Mouse (Mus musculus): ENCODE data around the gene Sgcd.
"Not testable (repeated sequence)": the region's sequence is repeated elsewhere in the genome, so short reads cannot be mapped to it uniquely, and the experiment has no call there.

The Sgcd gene

DNA sequence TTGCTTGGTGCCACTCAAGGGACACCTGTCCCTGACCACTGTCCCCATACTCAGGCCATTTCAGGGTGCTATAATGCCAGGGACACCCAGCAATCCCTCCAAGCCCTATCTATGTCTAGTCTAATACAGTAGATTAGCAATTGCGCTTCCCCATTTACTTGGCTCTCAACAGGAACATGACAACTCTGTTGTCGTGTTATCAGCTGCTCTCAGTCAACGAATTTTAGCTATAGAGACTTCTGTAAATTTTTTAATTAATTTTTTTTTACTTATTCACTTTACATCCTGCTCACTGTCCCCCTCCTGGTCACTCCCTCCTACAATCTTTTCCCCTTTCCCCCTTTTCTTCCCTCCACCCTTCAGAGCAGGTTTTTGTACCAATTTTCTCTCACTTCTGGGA lies 542.4 kb downstream of the Sgcd start:
- no peak for DNase-seq

DNA sequence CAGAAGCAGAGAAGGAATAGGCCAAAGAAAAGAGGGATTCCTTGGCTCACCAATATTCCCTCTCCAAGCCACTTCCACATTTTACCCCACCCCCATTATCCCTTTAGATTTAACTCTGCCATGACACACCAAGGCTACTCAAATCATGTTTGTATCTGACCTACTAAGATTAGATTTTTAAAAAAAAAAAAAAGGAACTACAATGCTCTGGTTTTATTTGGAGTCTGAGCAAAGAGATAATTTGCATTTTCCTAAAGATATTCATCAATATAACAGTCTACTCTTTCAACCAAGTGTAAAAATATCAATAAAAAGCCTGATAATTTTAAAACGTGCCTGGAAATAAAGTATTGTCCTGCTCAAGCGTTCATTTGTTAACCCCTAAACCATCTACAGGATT lies 543.1 kb downstream of the Sgcd start:
- no peak for DNase-seq

DNA sequence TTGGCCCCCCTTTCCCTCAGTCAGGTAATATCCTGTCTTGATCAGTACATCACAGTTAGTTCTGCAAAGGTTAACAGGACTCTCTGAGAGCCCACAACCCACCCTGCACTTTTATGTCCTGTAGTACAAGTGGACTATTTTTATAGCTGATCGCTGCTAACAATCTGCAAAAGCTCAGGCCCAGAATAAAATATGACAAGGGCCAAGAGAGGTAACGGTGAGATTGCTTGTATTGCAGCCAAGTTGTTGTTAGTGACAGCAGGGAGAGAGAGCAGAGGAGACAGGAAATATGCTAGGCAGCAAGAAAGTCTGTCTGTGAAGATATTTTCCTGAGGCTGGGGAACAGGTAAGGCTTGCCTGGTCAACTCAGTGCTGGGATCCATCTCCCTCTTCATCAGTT lies 546.5 kb downstream of the Sgcd start:
- no peak for DNase-seq

DNA sequence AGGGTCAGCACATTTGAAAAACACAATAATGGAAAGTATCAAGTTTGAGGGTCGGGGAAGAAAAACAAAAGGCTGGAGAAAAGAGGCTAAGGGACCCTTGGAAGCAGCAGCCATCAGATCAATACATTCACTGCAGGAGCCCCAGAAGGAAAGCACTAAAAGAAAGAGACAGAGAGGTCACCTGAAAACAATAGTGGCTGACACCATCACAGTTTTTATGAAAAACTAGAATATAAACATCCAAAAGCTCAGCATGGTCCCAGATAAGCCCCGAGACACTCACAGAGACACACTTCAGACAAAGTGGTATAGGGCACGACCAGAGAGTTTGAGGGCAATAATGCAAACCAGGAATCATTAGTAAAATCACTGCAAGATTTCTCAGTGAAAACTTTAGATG lies 589.2 kb downstream of the Sgcd start:
- no peak for DNase-seq

DNA sequence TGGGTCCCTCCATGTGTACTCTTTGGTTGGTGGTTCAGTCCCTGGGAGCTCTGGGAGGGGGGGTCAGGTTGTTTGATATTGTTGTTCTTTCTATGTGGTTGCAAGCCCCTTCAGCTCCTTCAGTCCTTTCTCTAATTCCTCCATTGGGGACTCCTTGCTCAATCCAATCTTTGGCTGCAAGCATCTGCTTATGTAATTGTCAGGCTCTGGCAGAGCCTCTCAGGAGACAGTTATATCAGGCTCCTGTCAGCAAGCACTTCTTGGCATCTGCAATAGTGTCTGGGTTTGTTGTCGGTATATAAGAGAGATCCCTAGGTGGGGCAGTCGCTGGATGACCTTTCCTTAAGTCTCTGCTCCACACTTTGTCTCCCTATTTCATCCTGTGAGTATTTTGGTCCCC lies 598.0 kb downstream of the Sgcd start:
- DNase-seq: not testable (repeated sequence)

DNA sequence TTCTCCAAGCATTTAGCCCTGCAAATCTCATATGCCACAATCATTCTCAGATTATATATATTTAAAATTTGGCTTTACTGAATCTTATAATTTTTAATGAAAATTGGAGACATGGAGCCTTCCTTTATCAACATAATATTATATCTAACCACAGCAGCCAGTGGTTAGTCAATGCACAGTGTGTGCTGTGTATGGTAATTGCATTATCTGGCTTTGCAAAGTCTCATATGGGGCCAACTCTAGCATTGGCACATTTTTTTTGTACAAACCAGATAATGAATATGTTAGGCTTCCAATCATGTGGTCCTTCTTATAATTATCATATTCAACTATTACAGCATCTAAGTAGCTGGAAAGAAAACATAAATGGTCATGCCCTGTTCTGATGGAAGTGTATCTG lies 599.4 kb downstream of the Sgcd start:
- DNase-seq: no peak

DNA sequence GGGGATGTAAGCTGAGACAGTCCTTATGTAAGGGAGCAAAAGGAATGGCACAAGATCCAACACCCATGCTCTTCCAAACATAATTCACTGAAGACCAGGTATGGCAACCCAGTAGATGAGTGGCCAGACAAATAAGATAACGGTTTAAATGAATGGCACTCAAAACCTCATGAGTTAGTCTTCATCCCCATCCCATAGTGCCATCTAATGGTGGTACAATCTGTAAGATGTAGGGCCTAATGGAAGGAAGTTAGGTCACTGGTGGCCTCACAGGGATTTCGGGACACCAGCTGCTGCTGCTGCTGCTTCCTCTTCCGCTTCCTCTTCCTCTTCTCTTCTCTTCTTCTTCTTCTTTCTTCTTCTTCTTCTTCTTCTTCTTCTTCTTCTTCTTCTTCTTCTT lies 601.0 kb downstream of the Sgcd start:
- no peak for DNase-seq

DNA sequence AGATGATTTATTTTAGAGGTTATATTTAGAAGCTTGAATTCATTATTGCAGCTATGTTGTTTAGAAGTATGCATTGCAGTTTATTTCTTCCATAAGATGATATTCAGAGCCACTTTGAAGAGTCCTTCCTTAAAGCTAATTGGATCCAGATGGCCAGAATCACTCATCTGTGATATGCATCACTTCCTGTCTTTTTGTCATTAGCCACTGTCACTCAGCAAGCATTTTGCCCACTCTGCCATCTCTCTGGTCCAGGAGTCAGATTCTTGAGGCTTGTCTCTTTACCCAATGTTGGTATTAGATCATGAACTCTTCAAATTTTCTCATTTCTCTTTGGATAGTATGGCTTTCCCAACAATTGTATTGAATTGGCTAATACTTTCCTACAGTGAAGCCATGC lies 602.6 kb downstream of the Sgcd start:
- no peak for DNase-seq

DNA sequence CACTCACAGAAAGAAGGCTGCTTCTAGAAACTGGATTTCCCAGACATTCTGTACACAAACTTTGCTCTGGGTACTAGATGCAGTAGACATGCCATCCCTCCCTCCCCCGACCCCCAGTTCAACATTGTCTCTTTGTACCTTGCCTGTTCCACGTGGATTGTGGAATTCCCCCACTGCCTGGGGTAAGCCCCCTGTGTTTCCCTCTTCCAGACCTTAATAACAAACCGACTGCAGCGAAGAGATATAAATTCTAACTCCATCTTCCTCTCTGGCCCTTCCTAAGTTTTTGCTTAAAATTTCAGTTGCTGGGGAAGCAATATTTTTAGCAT lies 609.2 kb downstream of the Sgcd start:
- DNase-seq: no peak

DNA sequence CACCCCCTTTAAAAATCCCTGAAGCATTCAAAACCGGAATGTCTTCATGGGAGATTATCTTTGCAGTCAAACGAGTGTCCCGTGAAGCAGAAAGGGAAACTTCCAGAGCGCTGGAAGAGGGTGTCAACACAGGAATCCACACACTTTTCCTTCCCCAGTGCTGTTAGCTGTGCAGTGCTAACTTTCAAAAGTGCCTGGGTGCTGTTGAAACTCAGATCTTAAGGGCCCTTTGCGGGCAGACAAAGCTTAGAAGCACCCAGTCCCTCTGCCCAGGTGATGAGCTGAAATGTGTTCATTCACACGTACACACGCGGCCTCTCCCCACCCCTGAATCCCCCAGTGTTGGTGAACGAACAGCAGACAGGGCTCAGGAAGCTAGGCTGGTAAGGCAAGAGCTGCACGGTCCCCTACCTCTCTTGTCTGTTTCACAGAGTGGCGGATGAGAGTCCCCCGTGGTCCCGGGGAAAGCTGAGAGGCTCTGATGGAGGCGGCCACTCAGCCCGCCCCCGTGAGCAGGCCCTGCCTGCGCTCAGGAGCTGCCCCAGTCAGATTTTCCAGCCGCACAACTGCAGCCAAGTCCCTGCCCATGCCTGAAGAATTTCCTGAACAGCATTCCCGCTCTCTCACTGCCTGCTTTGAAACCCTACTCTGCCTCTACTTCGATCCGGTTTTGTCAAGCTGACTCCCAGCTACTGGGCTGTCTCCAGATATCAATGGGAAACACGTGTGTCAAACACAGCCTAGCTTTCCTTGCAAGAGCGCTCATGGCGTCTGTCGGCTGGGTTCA lies 609.7 kb downstream of the Sgcd start:
- DNase-seq: peak; percentile 31

DNA sequence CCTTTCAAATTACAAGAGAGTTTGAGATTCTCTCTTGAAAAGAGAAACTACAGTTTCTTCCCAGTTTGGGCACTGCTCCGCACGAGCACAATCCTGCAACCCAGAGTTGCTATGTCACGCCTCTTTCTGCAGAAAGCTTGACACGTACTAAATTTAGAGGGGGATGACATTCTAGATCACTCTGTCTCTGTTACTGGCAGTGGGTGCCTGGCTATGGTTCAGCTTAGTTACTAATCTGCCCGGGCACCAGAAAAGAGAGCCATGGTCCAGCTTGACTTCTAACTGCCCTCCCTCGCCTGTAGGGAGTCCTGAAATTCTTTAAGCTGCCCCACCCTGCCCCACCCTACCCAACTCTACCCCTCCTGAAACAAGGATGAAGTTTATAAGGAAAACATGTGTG lies 611.3 kb downstream of the Sgcd start:
- DNase-seq: no peak

DNA sequence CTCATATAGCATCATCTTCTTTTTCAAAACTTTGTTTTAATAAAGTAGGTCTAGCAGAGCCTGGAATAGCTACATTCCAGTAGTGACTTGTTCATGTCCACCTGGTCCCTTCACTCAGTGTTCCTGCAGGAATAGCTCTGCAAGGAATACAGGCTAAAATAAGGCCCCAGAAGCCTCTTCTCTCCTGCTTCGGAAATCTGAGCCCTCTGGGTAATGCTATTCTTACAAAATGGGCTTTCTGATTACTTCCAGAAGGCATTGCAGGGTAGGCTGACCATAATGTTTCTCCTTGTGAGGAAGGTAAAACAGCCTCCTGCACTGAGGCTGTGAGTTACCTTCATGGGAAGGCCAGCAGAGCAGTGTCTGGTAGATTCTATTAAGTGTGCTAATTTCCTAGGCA lies 611.9 kb downstream of the Sgcd start:
- DNase-seq: no peak

DNA sequence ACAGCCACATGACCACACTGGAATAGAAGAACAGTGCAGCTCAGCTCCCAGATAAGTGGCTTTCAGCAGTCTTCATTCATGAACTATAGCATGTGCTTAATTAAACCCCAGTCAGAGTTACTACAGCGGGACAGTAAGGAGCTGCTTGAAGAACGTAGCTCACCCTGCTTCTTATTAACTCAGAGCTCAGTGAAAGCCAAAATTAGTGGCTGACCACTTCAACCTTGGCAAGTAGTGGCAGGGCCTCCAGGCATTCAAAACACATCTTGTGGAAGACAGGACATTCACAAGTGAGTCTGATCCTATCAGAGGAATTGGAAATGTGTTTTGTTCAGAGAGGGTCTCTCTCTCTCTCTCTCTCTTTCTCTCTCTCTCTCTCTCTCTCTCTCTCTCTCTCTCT lies 617.2 kb downstream of the Sgcd start:
- no peak for DNase-seq

DNA sequence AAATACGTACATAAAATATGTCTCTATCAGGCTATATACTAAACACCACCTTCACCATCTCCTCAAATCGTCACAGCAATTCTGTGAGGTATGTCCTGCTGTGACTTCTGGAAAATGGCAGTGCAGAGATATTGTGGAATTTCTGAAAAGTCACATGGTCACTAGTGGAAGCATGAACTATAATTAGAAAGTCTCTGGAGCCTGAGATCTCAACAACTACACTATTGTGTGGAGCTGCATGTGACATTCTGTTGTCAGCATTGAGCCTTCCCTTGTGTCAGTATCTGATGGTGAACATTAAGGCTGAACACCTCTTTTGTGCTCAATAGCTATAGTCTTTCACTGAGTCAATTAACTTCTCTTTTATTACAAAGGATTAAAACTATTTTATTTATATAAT lies 637.2 kb downstream of the Sgcd start:
- DNase-seq: no peak

DNA sequence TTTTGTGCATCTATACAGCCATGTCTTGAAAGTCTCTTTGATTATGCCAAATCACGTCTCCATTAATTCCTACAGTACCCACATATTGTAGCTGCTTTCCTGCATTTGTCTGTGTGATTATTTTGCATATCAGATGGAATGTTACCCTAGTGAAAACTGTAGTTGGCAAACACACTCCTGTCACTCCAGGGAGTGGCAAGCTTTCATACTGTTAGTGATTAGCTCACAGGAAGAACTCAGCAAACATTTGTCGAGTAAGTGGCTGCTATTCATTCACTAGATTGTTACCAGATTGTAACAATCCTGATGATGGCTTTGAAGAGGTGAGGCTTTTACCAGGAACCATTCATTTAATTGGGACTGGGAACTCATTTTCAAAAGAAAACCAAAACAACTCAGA lies 645.3 kb downstream of the Sgcd start:
- DNase-seq: no peak

DNA sequence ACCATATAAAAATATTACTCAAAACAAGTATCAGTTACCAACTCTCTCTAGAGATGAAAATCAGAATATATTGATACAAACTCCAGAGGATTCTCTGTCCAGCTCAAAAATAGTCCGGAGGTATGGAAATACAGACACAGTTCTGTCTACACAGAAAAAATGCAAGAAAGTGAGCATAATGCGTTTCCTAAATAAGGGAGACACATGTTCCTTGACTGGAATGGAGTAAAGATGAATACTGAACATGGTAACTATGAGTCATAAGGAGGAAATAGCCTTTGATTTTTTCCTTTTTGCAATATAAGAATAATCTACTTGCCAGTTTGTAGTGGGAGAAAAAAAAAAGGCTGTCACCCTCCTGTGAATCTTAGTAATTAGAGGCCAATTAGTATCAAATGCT lies 655.1 kb downstream of the Sgcd start:
- DNase-seq: no peak

DNA sequence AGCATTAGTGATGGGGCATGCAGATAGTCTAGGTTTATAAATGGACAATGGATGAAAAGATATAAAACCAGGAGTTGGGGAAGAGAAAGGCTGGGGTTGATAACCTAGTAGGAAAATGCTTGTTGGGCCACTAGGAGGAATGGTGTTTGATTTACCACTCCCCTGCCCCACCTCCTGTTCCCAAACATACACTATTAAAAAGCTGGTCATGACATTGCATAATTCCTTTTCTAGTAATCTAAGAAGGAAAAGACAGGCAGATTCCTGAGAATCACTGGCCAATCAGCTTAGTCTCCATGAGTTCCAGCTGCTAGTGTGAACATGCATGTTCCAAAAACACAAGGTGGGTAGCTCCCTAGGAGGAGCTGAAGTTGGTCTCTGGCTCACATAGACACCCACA lies 683.2 kb downstream of the Sgcd start:
- no peak for DNase-seq

DNA sequence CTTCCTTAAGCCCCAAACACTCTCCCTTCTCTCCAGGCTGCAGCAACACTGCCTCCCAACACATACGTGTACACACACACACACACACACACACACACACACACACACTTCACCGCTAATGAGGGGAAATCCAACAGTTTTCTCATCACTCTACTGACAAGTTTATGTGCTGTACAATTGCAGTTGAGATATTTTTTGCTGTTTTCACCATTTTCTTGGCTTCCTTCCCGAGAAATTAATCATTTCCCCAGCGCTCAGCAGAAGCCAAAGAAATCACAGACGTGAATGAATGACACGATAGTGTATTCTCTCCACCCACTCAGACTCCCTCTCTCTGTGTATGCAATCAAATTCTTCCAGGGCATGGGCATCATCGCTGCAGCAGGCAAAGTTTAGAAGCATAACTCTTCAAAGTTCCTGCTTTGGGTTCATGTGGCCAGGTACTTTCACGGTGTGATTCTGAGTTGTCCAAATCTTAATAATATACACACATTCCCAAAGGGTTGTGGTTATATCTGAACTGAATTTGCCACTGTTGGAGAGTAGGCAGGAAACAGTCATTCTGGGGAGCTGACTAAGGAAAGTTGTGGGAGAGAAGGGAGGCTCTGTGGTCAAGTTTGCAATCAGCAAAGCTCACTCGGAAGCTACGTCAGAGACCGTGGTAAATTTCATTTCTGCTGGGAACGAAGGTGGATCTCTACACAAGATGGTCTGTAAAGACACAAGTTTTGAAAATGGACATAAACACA lies 683.9 kb downstream of the Sgcd start:
- peak; percentile 17 for DNase-seq

DNA sequence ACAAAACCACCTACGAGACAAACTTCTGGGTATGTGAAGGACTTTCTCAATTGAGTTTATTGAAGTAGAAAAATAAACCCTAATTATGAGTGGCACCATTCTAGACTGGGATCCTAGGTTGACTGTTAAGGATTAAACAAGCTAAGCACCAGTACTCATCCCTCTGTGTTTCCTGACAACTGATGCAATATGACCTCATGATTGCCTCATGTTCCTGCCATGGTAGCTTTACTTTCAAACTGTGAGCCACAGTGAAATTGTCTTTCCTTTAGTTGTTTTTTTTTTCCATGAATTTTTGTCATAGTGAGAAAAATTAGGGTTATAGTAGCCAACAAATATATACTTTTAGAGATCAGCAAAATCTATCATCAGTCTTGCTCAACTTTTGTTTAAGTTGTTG lies 689.0 kb downstream of the Sgcd start:
- DNase-seq: no peak

DNA sequence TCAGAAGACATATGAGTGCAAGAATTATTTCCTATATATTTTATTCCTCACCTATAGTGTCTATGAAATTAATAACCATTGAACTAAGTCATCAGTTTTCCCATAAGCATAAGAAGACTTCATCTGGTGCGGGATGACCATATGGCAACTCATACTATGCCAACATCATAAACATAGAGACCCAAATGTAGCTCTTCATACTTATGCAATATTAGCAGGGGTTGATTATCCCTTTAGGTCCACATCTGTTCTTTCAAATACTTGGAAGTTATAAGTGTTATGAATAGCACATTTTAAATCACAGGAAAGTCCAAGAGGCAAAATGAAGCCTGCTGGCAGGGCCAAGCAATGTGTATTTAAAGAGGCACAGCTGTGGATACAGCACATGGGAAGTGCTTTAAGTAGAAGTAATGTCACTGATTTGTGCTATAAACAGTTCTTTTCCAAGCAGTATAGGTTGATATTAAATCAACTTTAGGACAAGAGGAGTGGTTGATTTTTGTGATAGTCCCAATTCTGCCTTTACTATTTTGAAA lies 690.9 kb downstream of the Sgcd start:
- DNase-seq: no peak

DNA sequence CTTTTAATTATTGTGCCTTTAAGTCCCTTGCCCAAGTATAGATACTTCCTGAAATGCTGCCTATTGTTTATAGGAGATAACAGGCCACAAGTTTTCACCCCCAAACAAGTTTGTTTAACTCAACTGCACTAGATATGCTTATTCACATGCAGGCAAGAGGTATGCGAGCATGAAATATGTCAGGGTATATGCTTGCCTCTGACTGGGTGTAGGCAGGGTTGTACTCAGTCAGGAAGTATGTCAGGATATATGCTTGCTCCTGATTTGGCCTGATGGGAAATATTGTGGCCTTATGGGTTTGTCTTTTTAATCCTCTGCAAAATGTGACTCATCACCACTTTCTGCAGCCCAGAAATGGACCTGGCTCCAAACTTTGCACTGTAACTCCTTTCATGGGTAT lies 694.0 kb downstream of the Sgcd start:
- DNase-seq: no peak

DNA sequence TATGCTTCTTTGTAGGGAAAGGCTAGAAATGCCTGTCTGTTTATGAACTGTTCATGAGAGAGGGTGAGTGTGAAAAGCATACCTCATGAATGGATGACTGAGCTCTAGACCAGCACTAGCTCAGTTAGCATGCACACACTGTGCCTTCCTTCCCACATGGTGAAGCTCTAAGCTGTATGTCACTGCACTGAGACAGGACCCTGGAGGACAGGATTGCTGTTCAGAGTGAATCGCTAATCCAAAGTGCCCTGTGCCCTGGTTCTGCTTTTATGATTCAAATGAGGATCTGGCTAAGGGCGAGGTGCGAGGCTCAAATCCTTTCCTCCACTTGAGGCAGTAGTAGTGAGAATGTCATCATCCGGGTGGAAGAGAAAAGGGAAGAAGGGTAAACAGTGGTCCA lies 712.2 kb downstream of the Sgcd start:
- no peak for DNase-seq

DNA sequence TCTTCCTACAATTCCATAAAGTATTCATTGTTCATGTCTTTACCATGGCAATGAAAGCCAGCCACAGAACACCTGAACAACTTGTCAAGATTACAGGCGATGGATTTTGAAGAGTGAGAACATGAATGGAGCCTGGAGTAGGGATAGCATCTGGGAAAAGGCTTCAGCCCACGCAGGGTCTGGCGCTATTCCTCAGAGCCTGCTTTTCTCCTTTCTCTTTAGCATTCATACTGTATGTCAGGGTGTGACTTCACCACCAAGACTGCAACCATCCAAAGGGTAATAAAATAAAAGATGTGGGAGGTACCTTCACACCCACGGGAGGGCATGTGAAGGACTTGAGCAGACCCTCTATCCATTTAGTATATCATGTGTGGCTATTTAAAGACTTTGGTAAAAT lies 720.2 kb downstream of the Sgcd start:
- DNase-seq: no peak

DNA sequence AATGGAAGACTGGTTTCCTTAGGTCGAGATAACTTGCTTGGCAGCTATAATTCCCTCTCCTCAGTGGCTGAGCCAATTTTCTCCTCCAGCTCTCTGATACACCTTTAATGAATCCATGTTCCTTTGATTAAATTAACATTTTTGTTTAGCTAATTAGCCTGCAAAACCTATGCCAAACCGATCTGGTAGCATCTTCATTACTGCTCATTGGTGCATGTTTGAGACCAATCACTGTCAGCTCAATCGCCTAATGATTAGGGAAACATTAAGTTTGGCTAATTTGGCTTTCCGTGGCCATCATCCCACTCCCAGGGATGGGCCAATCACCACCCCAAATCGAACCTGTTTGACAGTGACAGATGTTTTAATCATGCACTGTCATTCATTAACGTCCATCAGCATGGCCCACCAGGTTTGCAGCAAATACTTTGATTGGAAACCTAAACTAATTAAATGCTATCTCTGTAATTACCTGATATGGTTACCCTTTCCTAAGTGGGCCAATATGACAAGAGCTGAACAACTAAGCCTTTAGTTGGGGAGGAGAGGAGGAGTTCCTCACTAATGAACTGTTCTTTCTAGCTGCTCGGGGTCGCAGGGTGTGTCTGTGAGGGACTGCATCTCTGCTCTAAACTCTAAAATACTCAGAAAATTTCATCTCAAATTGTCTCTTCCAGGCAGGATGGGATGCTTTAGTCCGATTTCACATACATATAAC lies 724.3 kb downstream of the Sgcd start:
- no peak for DNase-seq
